Mouse (Mus musculus): ENCODE measurements around the gene Rnf167.

Gene Rnf167

DNA sequence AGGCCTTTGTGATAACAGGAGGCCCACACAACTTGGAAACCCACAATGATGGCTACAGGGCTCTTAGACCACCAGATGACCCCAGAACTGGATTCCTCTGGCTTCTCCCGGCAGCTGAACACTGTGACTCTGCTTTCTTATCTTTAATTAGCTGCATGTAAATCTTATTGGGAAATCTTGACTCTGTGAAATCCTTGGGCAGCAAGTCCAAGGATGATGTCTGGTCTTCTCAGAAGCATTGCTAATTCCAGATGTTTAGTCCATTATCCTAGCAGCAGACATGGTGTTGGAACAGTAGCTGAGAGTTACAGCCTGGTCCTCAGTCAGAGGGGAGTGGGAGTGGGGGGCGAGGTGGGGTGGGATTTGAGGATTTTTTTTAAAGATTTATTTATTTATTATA is 18.6 kb upstream of the Rnf167 start:
- H3K36me3 ChIP-seq (ENCODE audit: insufficient read depth, low read length): no peaks in the 10 kb centered on the region
- H3K9me3 ChIP-seq (ENCODE audit: low read length): no peaks in the 10 kb centered on the region
- H3K4me3 ChIP-seq (replicated peaks; ENCODE audit: low read length): no peak overlapping the region
- peaks cover 23% of the 10 kb centered on the region for H3K4me1 ChIP-seq (replicated peaks; ENCODE audit: low read depth, low read length)
- TF ChIP-seq CTCF (conservative IDR thresholded peaks at IDR 0.05; ENCODE audit: low read length) (no peak), POU5F1 (IDR thresholded peaks at IDR 0.05; ENCODE audit: borderline replicate concordance, low read length) (no peak), NANOG (IDR thresholded peaks at IDR 0.05; ENCODE audit: borderline replicate concordance, low read length) (no peak)
- H3K27me3 ChIP-seq (ENCODE audit: insufficient read depth, low read length): no peaks in the 10 kb centered on the region

DNA sequence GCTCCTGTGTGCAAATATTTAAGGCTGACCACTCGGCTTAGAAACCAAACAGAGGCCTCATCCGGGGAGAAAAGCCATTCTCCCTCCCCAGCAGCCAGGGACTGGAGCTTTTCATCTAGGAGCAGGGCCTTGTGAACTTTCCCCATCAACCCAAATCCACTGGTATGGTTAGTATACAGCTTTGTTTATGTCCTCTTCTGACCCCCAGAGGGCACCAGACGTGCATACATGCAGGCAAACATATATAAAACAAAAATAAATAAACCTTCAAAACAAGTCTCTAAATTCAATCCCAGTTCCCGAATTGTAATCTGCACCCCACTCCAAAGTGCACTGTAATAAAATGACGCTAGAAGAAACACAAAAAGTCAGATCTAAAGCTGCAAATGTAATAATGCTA is 17.5 kb upstream of the Rnf167 start:
- no peak overlapping the region for H3K4me3 ChIP-seq (replicated peaks; ENCODE audit: low read length)
- no peak for TF ChIP-seq POU5F1 (IDR thresholded peaks at IDR 0.05; ENCODE audit: borderline replicate concordance, low read length)
- peak; percentile 13; the same call in 1 of the 2 replicates for TF ChIP-seq CTCF (conservative IDR thresholded peaks at IDR 0.05; ENCODE audit: low read length)

DNA sequence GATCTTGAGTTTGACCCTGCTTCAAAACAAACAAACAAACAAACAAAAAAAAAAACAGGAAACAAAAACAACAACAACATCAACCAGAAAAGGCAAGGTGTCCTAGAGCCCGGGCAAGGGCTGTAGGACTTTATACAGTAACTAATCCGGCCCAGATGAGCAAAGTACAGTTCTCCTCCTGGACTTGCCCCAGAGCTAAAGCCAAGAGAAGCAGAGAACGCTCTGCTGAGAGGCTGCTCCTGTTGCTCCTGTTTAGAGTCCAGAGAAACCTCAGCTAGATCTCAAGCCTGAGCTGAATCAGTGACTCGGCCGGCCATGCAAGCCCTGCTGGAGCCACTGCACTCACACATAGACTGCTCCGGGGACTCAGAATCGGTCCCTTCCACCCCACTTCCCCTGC is 16.9 kb upstream of the Rnf167 start:
- TF ChIP-seq NANOG (IDR thresholded peaks at IDR 0.05; ENCODE audit: borderline replicate concordance, low read length) (no peak), POU5F1 (IDR thresholded peaks at IDR 0.05; ENCODE audit: borderline replicate concordance, low read length) (no peak), CTCF (conservative IDR thresholded peaks at IDR 0.05; ENCODE audit: low read length) (no peak)
- H3K36me3 ChIP-seq (ENCODE audit: insufficient read depth, low read length): no peaks in the 10 kb centered on the region
- H3K4me1 ChIP-seq (replicated peaks; ENCODE audit: low read depth, low read length): peaks cover 15% of the 10 kb centered on the region
- H3K4me3 ChIP-seq (replicated peaks; ENCODE audit: low read length): no peak overlapping the region
- no peaks in the 10 kb centered on the region for H3K27me3 ChIP-seq (ENCODE audit: insufficient read depth, low read length)
- H3K9me3 ChIP-seq (ENCODE audit: low read length): no peaks in the 10 kb centered on the region

More for the DNA sequence above, 17.5 kb upstream of the Rnf167 start:
- H3K4me1 ChIP-seq (replicated peaks; ENCODE audit: low read depth, low read length): peaks cover 15% of the 10 kb centered on the region
- H3K27me3 ChIP-seq (ENCODE audit: insufficient read depth, low read length): no peaks in the 10 kb centered on the region
- H3K36me3 ChIP-seq (ENCODE audit: insufficient read depth, low read length): no peaks in the 10 kb centered on the region
- H3K9me3 ChIP-seq (ENCODE audit: low read length): no peaks in the 10 kb centered on the region

DNA sequence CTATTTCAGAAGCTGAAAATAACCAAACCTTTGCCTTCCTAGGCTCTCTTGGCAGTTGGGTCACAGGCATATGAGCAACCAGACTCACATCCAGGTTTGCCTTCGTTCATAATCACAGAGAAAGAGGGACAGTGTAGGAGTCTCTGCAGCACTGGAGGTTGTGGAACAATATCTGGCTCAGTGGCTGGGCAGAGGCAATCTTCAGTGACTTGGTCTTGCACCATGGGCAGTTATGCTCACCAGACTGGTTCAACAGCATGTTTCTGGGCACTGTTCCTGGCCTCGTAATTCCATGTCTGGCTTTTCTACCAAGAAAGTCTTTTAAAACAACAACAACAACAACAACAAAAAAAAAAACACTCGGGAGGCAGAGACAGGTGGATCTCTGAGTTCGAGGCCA is 11.4 kb upstream of the Rnf167 start:
- no peaks in the 10 kb centered on the region for H3K4me1 ChIP-seq (replicated peaks; ENCODE audit: low read depth, low read length)
- H3K9me3 ChIP-seq (ENCODE audit: low read length): no peaks in the 10 kb centered on the region
- H3K27me3 ChIP-seq (ENCODE audit: insufficient read depth, low read length): 0 out of 2 replicates have a peak, but pooled peaks cover 3% of the 10 kb centered on the region
- H3K36me3 ChIP-seq (ENCODE audit: insufficient read depth, low read length): no peaks in the 10 kb centered on the region
- no peak for TF ChIP-seq CTCF (conservative IDR thresholded peaks at IDR 0.05; ENCODE audit: low read length)
- TF ChIP-seq NANOG (IDR thresholded peaks at IDR 0.05; ENCODE audit: borderline replicate concordance, low read length): no peak
- TF ChIP-seq POU5F1 (IDR thresholded peaks at IDR 0.05; ENCODE audit: borderline replicate concordance, low read length): no peak
- H3K4me3 ChIP-seq (replicated peaks; ENCODE audit: low read length): no peak overlapping the region

DNA sequence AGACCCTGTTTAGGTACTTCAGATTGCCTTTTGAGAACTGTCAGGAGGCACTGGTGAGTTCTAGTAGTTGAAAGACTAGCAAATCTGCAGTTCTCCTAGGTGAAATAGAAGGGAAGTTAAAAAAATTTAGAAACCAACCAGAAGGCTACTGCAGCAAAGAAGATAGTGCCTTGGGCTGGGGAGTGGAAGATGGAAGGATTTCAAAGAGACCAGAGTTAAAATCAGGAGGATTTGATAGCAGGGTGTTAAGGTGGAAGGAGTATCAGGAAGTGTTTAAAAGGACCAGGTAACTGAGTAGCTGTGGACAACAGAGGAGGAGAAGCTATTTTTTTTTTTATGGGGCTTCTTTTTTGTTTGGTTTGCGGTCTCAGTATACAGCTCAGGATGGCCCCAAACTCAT is 9.3 kb upstream of the Rnf167 start:
- H3K27me3 ChIP-seq (ENCODE audit: insufficient read depth, low read length): 0 out of 2 replicates have a peak, but pooled peaks cover 3% of the 10 kb centered on the region
- TF ChIP-seq CTCF (conservative IDR thresholded peaks at IDR 0.05; ENCODE audit: low read length) (no peak), POU5F1 (IDR thresholded peaks at IDR 0.05; ENCODE audit: borderline replicate concordance, low read length) (no peak), NANOG (IDR thresholded peaks at IDR 0.05; ENCODE audit: borderline replicate concordance, low read length) (no peak)
- no peak overlapping the region for H3K4me3 ChIP-seq (replicated peaks; ENCODE audit: low read length)
- H3K4me1 ChIP-seq (replicated peaks; ENCODE audit: low read depth, low read length): no peaks in the 10 kb centered on the region
- H3K36me3 ChIP-seq (ENCODE audit: insufficient read depth, low read length): peaks cover 4% of the 10 kb centered on the region; the same call in 1 of the 2 replicates
- H3K9me3 ChIP-seq (ENCODE audit: low read length): no peaks in the 10 kb centered on the region

DNA sequence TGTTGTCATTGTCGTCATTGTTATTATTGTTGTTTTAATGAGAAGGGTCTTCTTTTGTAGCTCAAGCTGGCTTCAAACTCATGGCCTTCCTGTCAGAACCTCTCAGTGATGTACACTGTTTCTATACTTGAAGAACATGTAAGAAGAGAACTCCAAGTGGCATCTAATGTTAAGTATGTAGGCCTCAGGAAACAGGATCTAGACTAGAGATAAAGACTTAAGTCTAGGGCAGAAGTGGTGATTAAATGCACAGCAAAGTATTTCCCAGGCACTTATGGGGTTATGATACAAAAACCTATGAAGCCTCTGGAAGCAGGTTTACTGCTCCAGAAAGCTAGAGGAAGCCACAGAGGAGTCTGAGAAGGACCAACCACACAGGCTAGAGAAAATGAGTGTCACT is 8.7 kb upstream of the Rnf167 start:
- Histone ChIP-seq H3K36me3 (ENCODE audit: insufficient read depth, low read length) (peaks cover 8% of the 10 kb centered on the region; the same call in 1 of the 2 replicates), H3K9me3 (ENCODE audit: low read length) (no peaks in the 10 kb centered on the region), H3K4me3 (replicated peaks; ENCODE audit: low read length) (no peak overlapping the region), H3K4me1 (replicated peaks; ENCODE audit: low read depth, low read length) (no peaks in the 10 kb centered on the region), H3K27me3 (ENCODE audit: insufficient read depth, low read length) (0 out of 2 replicates have a peak, but pooled peaks cover 3% of the 10 kb centered on the region)
- TF ChIP-seq CTCF (conservative IDR thresholded peaks at IDR 0.05; ENCODE audit: low read length): no peak
- no peak for TF ChIP-seq NANOG (IDR thresholded peaks at IDR 0.05; ENCODE audit: borderline replicate concordance, low read length)
- TF ChIP-seq POU5F1 (IDR thresholded peaks at IDR 0.05; ENCODE audit: borderline replicate concordance, low read length): no peak

DNA sequence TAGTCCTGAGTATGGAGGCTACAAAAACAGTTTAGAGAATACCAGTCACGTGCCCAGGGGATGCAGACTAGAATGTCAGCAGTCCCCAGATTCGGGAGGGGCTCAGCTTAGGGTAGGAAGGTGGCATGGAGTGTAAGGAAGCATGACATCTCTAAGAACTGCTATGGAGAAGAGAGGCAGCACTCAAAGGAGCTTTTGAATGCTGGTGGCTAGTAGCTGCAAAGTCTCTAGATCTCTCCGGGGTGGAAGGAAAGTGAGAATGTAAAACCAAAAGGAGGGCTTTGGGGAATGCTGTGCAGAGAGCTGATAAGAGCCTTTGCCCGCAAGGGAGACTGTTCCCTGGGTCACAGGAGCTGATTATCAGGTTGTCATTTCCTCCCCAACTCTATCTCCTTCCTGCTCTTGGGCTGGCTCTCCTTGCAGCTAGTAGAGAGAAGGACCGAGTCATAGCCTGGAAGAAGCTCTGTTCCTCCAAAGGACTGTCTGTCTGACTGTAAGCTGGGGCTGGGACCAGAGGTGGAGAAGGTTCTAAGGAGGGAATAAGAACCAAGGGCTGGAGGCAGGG is 8.2 kb upstream of the Rnf167 start, which contains the start of gene Gp1ba:
TSS of gene Gp1ba (plus strand) at position 409 of the 565 bp plus-strand sequence.
- peaks cover 13% of the 10 kb centered on the region for H3K36me3 ChIP-seq (ENCODE audit: insufficient read depth, low read length)
- H3K4me1 ChIP-seq (replicated peaks; ENCODE audit: low read depth, low read length): no peaks in the 10 kb centered on the region
- H3K27me3 ChIP-seq (ENCODE audit: insufficient read depth, low read length): 0 out of 2 replicates have a peak, but pooled peaks cover 3% of the 10 kb centered on the region
- TF ChIP-seq CTCF (conservative IDR thresholded peaks at IDR 0.05; ENCODE audit: low read length) (no peak), NANOG (IDR thresholded peaks at IDR 0.05; ENCODE audit: borderline replicate concordance, low read length) (no peak), POU5F1 (IDR thresholded peaks at IDR 0.05; ENCODE audit: borderline replicate concordance, low read length) (no peak)
- no peaks in the 10 kb centered on the region for H3K9me3 ChIP-seq (ENCODE audit: low read length)
- no peak within 1 kb of the TSS for H3K4me3 ChIP-seq (replicated peaks; ENCODE audit: low read length)

DNA sequence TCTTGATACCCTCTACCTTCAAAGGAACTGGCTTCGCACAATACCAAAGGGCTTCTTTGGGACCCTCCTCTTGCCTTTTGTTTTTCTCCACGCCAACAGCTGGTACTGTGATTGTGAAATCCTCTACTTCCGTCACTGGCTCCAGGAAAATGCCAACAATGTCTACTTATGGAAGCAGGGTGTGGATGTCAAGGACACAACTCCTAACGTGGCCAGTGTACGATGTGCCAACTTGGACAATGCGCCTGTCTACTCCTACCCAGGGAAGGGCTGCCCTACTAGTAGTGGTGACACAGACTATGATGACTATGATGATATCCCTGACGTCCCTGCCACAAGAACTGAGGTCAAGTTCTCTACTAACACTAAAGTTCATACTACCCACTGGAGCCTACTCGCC is 7.1 kb upstream of the Rnf167 start:
- peaks cover 24% of the 10 kb centered on the region for H3K36me3 ChIP-seq (ENCODE audit: insufficient read depth, low read length)
- no peak for TF ChIP-seq NANOG (IDR thresholded peaks at IDR 0.05; ENCODE audit: borderline replicate concordance, low read length)
- no peak for TF ChIP-seq POU5F1 (IDR thresholded peaks at IDR 0.05; ENCODE audit: borderline replicate concordance, low read length)
- no peak for TF ChIP-seq CTCF (conservative IDR thresholded peaks at IDR 0.05; ENCODE audit: low read length)

DNA sequence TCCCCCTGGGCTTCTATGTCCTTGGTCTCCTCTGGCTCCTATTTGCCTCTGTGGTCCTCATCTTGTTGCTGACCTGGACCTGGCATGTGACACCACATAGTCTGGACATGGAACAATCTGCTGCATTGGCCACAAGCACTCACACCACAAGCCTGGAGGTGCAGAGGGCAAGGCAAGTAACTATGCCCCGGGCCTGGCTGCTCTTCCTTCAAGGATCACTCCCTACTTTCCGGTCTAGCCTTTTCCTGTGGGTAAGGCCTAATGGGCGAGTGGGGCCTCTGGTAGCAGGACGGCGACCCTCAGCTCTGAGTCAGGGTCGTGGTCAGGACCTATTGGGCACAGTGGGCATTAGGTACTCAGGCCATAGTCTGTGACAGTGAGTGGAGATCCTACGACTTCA is 5.8 kb upstream of the Rnf167 start:
- peaks cover 36% of the 10 kb centered on the region for H3K36me3 ChIP-seq (ENCODE audit: insufficient read depth, low read length)
- H3K27me3 ChIP-seq (ENCODE audit: insufficient read depth, low read length): 0 out of 2 replicates have a peak, but pooled peaks cover 3% of the 10 kb centered on the region
- H3K9me3 ChIP-seq (ENCODE audit: low read length): no peaks in the 10 kb centered on the region
- TF ChIP-seq POU5F1 (IDR thresholded peaks at IDR 0.05; ENCODE audit: borderline replicate concordance, low read length) (no peak), CTCF (conservative IDR thresholded peaks at IDR 0.05; ENCODE audit: low read length) (no peak), NANOG (IDR thresholded peaks at IDR 0.05; ENCODE audit: borderline replicate concordance, low read length) (no peak)
- no peak overlapping the region for H3K4me3 ChIP-seq (replicated peaks; ENCODE audit: low read length)
- H3K4me1 ChIP-seq (replicated peaks; ENCODE audit: low read depth, low read length): peaks cover 19% of the 10 kb centered on the region

More for the DNA sequence above, 7.1 kb upstream of the Rnf167 start:
- Histone ChIP-seq H3K4me3 (replicated peaks; ENCODE audit: low read length) (no peak overlapping the region), H3K4me1 (replicated peaks; ENCODE audit: low read depth, low read length) (peaks cover 7% of the 10 kb centered on the region), H3K9me3 (ENCODE audit: low read length) (no peaks in the 10 kb centered on the region), H3K27me3 (ENCODE audit: insufficient read depth, low read length) (0 out of 2 replicates have a peak, but pooled peaks cover 3% of the 10 kb centered on the region)
